Mouse (Mus musculus) kidney, adult 9 months (tissue): ENCODE data around the gene Tmub1.
"Not testable (repeated sequence)": the region's sequence is repeated elsewhere in the genome, so short reads cannot be mapped to it uniquely, and the experiment has no call there.

Experiments used
- DNase-seq: peaks from one replicate; pipeline ENCODE4 v3.0.0; 2022

Gene Tmub1

DNA sequence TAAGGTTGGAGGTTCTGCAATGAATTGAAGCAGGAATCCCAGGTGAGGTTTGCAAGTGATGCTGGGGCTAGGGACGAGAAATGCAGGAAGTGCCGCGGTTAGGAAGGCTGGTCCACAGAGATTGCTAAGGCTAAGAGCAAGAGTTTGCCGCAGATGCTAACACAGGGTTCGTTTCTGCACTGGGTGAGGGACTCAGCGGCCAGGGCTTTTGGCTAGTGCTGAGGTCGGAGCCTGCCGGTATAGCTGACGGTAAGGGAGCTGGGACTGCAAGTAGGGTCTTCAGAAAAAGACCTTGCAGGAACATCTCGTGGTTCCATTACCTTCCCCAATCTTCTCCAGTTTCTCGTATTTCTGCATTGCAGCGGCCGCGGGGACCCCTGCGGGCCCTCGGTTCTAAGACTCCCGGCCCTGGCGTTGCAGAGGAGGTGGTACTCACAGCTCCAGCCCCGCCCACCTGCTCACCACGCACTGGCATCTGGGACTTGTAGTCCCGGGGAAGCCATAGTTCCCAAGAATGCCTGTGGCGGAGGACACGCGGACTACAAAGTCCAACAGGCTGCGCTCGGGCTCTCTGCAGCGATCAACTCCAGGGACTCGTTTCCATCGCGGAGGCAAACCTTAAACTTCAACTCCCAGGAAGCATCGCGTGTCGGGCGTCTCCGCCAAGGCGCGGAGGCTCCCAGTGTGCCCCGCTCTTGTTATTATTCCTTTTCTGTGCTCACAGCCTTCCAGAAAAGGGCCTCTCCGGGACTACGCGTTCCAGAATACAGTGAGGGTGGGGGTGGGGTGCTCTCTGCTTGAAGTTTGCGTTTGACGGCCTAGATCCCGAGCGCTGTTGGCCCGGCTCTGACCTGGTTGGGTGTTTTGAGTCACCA is 24.3 kb downstream of the Tmub1 start, which contains the start of the genes Cdk5 and Slc4a2:
Cdk5 (minus strand) TSS at position 402 of the 875 bp plus-strand sequence.
Slc4a2 (plus strand) TSS at position 709 of the 875 bp plus-strand sequence.
- peak; percentile 100 for DNase-seq

DNA sequence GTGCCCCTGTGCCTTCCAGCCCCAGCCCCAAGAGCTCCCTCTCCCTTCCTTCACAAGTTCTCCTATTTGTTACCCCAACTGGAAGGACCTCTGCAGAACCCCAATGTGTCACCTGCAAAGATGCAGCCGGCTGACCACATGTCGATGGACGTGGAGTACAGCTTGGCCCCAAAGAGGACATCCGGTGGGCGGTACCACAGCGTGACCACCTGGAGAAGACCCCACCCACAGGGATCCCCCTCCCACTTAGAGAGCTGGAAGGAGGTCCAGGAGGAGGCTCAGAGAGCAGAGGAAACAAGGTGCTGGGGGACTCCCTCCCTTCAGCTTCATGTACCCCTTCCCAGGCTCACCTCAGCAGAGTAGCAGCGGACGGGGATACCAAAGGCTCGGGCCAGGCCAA is 27.3 kb downstream of the Tmub1 start:
- DNase-seq: no peak

DNA sequence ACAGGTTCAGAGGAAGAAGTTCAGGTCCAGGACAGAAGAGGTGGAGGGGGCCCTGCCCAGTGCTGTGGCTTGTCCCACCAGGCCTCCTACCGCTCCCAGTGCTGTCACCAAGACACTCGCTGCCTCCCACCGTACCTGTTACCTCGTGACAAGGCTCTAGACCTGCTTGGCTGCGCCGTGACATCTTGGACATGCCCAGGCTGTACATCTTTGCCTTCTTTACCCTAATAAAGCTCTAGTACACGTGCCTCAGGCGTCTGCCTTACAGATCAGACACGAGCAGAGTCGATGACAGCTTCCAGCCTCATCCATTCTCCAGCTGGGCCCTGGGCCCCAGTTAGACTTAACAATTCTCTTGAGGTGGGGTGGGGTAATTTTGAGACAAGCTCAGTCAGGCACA is 30.1 kb downstream of the Tmub1 start:
- no peak for DNase-seq

DNA sequence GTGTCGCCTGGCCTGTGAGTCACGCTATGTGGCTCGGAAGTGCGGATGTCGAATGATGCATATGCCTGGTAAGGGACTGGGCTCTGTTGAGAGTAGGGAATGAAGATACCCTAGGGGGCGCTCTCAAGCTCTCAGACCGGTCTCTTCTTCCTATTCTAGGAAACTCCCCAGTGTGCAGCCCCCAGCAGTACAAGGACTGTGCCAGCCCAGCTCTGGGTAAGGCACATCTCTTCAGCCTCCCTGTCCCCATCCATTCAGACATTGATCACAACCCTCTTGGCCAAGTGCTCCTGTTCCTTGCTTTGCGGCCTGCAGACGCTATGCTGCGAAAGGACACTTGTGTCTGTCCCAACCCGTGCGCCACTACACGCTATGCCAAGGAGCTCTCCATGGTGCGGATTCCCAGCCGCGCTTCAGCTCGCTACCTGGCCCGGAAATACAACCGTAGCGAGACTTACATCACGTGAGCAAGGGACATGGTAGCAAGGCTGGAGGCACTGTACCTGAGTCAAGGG is 31.4 kb downstream of the Tmub1 start:
- DNase-seq: peak; percentile 75

DNA sequence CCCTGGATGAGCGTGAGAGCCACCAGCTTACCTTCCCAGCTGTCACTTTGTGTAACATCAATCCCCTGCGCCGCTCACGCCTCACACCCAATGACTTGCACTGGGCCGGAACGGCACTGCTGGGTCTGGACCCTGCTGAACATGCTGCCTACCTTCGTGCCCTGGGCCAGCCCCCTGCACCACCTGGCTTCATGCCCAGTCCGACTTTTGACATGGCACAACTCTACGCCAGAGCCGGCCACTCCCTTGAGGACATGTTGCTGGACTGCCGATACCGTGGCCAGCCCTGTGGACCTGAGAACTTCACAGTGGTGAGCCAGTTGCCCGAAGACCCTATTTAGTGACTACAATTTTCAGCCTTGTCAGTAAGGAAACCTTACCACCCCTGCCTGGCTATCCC is 33.7 kb downstream of the Tmub1 start:
- DNase-seq: no peak

DNA sequence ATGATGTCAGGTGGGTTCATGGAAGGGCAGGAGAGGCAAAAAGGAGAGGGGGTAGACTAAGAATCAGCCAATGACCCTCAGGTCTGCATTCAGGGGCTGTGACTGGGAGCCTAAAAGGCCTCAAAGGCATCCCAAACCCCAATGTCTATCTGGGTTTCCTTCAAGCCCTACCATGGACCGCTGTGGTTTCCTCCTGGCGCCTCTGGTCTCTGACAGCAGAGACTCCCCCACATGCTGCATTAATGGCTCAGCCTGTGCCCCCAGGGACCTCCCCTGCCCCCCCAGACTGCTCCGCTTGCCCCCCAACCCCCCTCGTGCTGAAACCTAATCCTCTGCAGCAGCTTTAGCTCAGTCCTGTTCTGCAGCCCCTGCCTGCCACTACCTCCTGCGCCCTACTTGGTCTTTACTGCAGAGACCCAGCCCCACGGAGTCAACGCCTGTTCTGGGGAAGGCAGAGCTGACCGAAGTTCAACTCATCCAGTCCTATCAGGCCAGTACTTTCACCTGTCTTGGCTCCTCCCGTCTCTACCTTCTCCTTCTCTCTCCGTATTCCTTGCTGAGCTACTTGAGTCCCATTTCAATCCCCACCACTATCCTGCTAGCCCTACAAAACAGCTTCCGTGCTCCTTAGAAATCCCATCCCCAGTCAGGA is 34.5 kb downstream of the Tmub1 start, which contains the start of gene Asic3:
Asic3 (plus strand) TSS at position 351 of the 652 bp plus-strand sequence.
- peak; percentile 32 for DNase-seq

DNA sequence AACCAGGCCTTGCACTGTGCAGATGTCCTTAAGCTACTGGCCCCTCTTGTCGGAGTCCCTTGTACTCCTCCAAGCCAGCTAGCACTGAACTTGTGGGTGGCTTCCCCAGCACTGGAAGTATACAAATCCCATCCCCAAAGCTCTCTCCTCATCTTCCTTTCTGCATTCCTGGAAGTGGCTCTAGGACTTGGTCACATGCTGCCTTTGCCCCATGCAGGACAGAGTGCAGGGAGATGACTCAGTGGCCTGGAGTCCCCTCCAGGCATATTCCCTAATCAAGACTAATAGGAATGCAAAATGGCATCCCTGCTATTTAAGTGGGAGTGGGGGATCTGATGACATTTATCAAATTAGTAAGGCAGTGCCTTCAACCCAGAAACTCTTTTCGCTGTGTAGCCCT is 35.6 kb downstream of the Tmub1 start:
- no peak for DNase-seq

DNA sequence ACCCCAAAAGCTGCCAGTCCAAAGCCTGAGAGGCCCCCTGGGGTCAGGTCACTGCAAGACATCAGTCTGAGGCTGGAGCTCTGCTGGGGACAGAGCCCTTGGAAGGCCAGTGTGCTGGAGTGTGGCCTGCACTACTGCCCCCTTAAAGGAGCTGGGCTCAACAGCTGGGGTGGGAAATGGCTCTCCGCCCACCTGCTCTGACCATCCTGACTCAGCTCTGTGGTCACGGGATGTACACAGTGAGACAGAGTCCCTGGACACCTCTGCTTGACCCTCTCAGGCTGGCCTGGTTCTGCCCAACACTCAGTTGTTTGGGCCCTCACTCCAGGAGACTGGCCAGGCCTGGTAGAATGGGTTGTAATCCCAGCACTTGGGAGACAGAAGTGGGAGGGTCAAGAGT is 38.2 kb downstream of the Tmub1 start:
- DNase-seq: no peak

DNA sequence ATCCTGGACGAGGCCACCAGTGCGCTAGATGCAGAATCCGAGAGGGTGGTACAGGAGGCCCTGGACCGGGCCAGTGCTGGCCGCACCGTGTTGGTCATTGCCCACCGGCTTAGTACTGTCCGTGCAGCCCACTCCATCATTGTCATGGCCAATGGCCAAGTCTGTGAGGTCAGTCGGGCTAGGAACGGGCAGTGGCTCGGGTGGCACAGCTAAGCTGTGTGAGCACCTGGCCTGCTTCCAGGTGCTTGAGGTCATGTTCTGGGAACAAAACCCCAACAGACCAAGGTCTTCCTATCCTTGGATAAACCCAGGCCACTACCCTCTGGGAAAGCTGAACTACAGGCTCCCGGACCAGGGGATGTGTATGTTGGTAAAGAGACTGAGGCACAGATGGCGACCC is 39.0 kb downstream of the Tmub1 start:
- DNase-seq: no peak

DNA sequence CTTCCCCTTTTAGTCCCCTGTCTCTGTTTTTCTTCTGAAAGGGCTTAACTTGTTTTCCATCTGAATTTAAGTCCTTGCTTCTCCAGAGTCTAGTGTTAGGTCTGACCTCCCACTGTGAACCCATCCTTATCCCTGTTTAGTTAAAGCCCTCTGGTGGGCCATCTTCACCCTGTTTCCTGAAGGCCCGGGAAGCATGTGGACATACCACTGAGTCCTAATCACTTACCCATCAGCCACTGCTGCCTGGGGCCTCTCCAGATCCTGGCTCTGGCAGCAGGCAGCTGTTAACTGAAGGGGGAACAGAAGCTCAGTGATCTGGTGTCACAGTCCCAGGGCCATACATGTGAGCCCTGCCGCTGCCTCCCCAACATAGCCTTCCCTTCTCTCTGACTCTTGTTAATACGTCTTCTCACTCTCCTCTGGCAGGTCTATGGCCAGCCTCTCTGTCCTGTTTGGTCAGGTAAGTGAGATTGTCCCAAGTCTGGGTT is 42.2 kb downstream of the Tmub1 start:
- DNase-seq: no peak

DNA sequence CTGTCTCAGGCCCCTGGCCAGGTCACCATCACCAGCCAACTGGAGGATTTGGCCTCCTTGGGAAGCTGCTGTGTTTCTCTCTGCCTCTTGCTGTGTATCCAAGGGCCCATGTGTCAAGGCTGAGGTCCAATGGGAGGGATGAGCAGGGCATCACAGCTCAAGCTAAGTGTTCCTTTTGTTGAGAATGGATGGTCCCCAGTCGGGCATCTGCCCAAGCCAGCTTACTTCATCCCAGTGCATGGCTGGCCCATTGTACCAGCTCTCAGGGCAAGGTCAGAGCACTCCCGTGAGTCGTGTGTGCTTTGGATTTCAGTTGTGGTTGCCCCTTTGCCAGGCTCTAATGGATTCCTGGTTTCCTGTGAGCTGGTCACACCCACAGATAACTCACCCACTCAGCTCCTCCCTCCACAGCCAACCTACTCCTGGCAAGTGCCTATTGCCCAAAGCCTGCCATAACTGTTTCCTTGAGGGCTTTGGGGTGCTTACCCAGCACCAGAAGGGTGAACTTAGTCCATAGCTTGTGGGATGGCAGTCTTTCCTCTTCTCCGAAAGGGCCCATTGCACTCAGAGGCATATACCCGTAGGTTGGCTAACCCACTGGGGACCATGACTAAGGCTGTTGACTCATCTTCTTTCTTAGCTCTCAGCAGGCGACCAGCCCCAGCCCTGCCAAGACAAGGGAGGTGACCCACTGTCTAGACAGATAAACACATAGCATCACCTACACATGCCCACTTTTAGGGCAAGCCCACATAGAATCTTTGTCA is 42.9 kb downstream of the Tmub1 start:
- DNase-seq: no peak

DNA sequence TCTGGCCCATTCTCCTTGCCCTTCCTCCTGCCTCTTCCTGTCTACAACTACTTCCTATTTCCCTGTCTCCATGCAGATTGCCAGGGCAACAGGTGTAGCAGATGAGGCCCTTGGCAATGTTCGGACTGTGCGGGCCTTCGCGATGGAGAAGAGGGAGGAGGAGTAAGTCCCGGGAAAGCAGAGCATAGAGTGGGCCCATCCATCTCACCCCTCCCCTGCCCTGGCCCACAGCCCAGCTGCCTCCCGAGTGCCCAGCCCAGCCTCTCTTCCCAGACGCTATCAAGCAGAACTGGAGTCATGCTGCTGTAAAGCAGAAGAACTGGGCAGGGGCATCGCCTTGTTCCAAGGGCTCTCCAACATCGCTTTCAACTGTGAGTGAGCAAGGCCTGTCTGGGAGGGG is 45.7 kb downstream of the Tmub1 start:
- no peak for DNase-seq

DNA sequence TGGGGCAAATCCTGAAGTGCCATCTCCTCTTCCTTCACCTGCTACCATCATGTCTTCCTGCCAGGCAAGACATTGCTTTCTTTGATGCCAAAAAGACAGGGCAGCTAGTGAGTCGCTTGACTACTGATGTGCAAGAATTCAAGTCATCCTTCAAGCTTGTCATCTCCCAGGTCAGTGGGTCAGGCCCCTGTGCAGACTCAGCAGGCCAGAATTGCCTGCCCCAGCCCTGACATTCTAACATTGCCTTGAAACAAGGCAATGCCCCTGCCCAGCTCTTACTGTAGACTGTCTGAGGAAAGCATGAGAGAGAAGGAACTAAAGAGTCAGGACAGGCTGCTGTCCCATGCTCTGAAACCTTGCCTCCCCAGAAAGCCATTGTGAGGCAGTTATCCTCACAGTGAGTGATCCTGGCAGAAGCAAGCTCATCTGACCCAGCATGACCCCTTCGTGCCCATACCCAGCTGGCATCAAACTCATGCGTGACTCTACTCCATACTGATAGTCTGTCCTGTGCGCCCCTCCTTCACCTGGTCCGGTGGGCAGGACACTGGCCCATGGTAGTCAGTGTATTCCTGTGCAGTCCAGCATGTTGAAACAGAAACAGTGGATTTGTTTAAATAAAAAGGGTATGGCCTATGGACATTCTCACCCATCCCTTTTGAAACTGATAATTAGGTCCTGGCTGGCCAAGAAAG is 46.6 kb downstream of the Tmub1 start:
- DNase-seq: no peak

DNA sequence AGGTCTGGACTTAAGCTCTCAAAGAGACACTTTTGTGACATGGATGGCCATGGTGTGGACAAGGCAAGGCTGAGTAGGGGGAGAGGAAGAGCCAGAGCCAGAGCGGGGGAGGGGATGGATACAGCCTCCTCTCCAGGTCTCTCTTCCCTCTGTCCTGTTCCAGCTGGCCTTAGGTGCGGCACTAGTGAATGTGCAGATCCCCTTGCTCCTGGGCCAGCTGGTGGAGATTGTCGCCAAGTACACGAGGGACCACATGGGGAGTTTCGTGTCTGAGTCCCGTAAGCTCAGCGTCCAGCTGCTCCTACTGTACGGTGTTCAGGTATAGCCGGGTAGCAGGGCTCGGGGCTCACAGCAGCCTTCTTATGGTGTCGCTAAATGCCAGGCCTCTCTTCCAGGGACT is 47.3 kb downstream of the Tmub1 start:
- DNase-seq: no peak

DNA sequence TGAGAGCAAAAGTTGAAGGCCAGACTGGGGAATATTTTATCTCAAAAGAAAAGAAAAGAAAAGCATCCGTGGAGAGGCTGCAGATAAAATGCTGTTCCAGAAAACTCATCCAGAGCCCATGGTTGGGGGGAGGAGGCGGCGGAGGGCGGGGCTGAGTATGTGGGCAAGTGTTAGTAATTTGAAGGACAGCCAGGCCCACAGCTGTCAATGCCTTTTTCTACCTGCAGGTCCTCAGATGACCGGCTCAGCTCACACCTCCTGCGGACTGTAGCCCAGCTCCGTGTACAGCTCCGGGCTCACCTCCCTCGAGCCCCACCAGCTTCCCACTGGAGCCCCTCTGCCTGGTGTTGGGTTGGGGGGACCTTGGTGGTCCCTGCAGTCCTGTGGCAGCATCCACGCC is 48.0 kb downstream of the Tmub1 start:
- DNase-seq: no peak

DNA sequence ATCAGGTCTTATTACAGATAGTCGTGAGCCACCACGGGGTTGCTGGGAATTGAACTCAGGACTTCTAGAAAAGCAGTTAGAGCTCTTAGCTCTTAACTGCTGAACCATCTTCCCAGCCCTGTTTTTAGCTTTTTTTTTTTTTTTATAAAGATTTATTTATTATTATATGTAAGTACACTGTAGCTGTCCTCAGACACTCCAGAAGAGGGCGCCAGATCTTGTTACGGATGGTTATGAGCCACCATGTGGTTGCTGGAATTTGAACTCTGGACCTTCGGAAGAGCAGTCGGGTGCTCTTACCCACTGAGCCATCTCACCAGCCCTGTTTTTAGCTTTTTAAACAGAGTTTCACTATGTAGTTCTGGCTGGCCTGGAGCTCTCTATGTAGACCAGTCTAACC is 51.4 kb downstream of the Tmub1 start:
- not testable (repeated sequence) for DNase-seq
